Mouse (Mus musculus) cerebellum, adult 2 months (tissue): ENCODE data around the gene Dcun1d4.

Experiments used
- CTCF ChIP-seq: fragments of 200-500 bp; IDR thresholded peaks from 2 replicates; pipeline ENCODE4 v1.5.1; 2011; ENCODE audit warnings: low read depth, mild to moderate bottlenecking, control low read depth, low read length, moderate library complexity, borderline replicate concordance; ENCODE audit not compliant: insufficient read depth
- POLR2A ChIP-seq: fragments of 200-500 bp; IDR thresholded peaks from 2 replicates; pipeline ENCODE4 v1.6.1; 2011; ENCODE audit warnings: low read length, control low read depth, borderline replicate concordance; ENCODE audit not compliant: insufficient read depth

DNA sequence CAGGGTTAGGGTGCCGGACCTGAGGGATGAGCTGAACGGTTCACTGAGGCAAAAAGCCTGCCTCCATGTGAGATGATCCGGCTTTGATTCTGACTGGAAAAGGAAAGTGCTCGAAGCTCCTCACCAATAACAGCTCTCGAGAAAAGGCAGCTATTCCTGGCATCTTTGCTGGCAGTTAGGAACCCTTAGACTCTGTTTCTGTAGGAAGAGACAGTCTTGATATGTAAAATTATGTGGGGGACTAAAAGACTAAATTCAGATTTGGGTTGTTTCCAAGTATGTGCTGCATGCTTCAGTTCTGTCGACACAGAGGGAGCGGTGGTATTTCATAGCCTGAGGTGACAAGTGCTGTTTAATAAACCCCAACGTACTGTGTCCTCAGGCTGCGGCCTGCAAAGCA, 52.1 kb downstream of the Dcun1d4 start:
- TF ChIP-seq CTCF (no peak), POLR2A (no peak)
